Mouse (Mus musculus) myocyte (in vitro differentiated cells): ENCODE data around the gene Pzp. TPM values are rescaled to one million over a fixed set of nuclear protein-coding genes. Genes with fewer than 3 reads are reported as not detected.

ENCODE experiments used
- H3K27me3 ChIP-seq: one replicate; pipeline ENCODE4 v1.6.1; 2011; ENCODE audit not compliant: control insufficient read depth, insufficient read depth, insufficient read length
- H3K36me3 ChIP-seq: one replicate; pipeline ENCODE4 v1.6.1; 2011; ENCODE audit not compliant: control insufficient read depth, insufficient read depth
- H3K4me2 ChIP-seq: one replicate; pipeline ENCODE4 v1.6.1; 2011; ENCODE audit warnings: low read depth, control low read depth
- H3K4me3 ChIP-seq: one replicate; pipeline ENCODE4 v1.5.1; 2011; ENCODE audit warnings: mild to moderate bottlenecking, control low read depth, moderate library complexity
- H3K79me2 ChIP-seq: one replicate; pipeline ENCODE4 v1.6.1; 2011; ENCODE audit not compliant: control insufficient read depth, insufficient read depth
- H3ac ChIP-seq: one replicate; pipeline ENCODE4 v1.6.1; 2011; ENCODE audit not compliant: control insufficient read depth, insufficient read length
- CEBPB ChIP-seq: IDR thresholded peaks from 2 replicates; pipeline ENCODE4 v1.6.1; 2011; ENCODE audit warnings: mild to moderate bottlenecking, moderate library complexity; ENCODE audit not compliant: poor library complexity, insufficient read depth, severe bottlenecking
- E2F4 ChIP-seq: IDR thresholded peaks from one replicate; pipeline ENCODE4 v1.6.1; 2011; ENCODE audit warnings: mild to moderate bottlenecking, control low read depth, moderate library complexity; ENCODE audit not compliant: insufficient read depth
- MAX ChIP-seq: IDR thresholded peaks from one replicate; pipeline ENCODE4 v1.6.1; 2011; ENCODE audit warnings: low read depth, mild to moderate bottlenecking, control low read depth
- MYOD1 ChIP-seq, 3 experiments: IDR thresholded peaks; one replicate each; pipeline ENCODE4 v1.6.1; 2011; ENCODE audit warnings: control low read depth in 2 of 3, low read depth in 2 of 3, mild to moderate bottlenecking in 2 of 3, moderate library complexity in 1 of 3; ENCODE audit not compliant: insufficient read length in 2 of 3, control insufficient read depth in 1 of 3
- MYOG ChIP-seq, 3 experiments: IDR thresholded peaks; one replicate each; pipeline ENCODE4 v1.6.1; 2011; ENCODE audit warnings: control low read depth in 2 of 3, low read depth in 2 of 3, mild to moderate bottlenecking in 2 of 3; ENCODE audit not compliant: insufficient read length in 2 of 3, control insufficient read depth in 1 of 3, insufficient read depth in 1 of 3
- POLR2A ChIP-seq: IDR thresholded peaks from one replicate; pipeline ENCODE4 v1.6.1; 2011; ENCODE audit warnings: low read depth, mild to moderate bottlenecking, control low read depth, moderate library complexity; ENCODE audit not compliant: insufficient read length
- POLR2AphosphoS2 ChIP-seq: IDR thresholded peaks from one replicate; pipeline ENCODE4 v1.6.1; 2011; ENCODE audit warnings: low read depth, control low read depth; ENCODE audit not compliant: insufficient read length
- REST ChIP-seq: IDR thresholded peaks from one replicate; pipeline ENCODE4 v1.6.1; 2011; ENCODE audit warnings: mild to moderate bottlenecking, control low read depth, moderate library complexity; ENCODE audit not compliant: insufficient read depth, insufficient read length
- SRF ChIP-seq: IDR thresholded peaks from one replicate; pipeline ENCODE4 v1.6.1; 2011; ENCODE audit warnings: low read depth; ENCODE audit not compliant: control insufficient read depth, insufficient read length
- TCF12 ChIP-seq: IDR thresholded peaks from one replicate; pipeline ENCODE4 v1.6.1; 2011; ENCODE audit warnings: mild to moderate bottlenecking, control low read depth; ENCODE audit not compliant: poor library complexity, insufficient read depth, severe bottlenecking
- TCF3 ChIP-seq: IDR thresholded peaks from one replicate; pipeline ENCODE4 v1.6.1; 2011; ENCODE audit warnings: low read depth, control low read depth; ENCODE audit not compliant: insufficient read length
- USF1 ChIP-seq: IDR thresholded peaks from one replicate; pipeline ENCODE4 v1.6.1; 2011; ENCODE audit warnings: low read depth, mild to moderate bottlenecking, control low read depth, moderate library complexity
- polyA plus RNA-seq: library from polyadenylated mRNA; unstranded; fragments of >200 nt; fragmentation: generic; extraction: Trizol; gene quantifications from one replicate; pipeline ENCODE4 v1.2.1, GENCODE M21; 2012; ENCODE audit warnings: missing spikeins

The Pzp gene
- polyA plus RNA-seq, 1 experiment, result not detected

DNA sequence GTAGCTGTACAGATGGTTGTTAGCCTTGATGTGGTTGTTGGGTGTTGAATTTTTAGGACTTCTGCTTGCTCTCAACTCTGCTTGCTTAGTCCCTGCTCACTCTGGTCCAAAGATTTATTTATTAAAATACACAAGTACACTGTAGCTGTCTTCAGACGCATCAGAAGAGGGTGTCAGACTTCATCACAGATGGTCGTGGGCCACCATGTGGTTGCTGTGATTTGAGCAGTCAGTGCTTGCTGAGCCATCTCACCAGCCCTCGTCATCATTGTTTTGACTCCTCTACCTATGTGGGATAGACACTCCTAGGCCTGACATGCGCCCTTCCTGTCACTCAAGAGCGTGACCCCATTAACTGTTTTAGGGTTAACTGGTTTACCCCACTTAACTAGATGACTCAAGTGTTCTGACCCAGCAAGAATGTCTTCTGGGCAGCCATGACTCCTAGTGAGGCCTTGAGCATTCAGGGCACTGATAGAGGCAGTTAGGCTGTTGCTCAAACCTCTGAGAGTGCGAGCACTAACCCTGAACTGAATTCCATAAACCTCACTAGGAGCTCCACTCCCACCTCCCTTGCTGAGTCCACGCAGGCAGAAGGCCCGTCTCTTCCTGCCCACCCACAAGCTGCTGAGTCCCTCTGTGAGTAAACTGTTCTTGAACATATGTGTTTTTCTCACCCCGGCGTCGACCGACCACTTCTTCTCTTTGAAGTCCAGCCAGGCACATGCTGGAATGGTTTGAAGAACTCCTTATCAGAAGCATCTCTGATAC, 70.5 kb downstream of the Pzp start:
- H3K4me2 ChIP-seq, result no peak overlapping the region
- TF ChIP-seq TCF3 (no peak), TCF12 (no peak), CEBPB (no peak), SRF (no peak), REST (no peak), MYOG (IDR thresholded peaks at IDR 0.05; ENCODE audit: control insufficient read depth in 1 of 3, insufficient read depth in 1 of 3, insufficient read length in 2 of 3, low read depth in 2 of 3) (no peak), POLR2A (no peak), E2F4 (no peak), USF1 (no peak), POLR2AphosphoS2 (no peak), MYOD1 (IDR thresholded peaks at IDR 0.05; ENCODE audit: control insufficient read depth in 1 of 3, insufficient read length in 2 of 3, low read depth in 2 of 3) (no peak), MAX (no peak)
- no peaks in the 10 kb centered on the region for H3K79me2 ChIP-seq
- no peaks in the 10 kb centered on the region for H3K27me3 ChIP-seq
- no peak overlapping the region for H3ac ChIP-seq
- no peak overlapping the region for H3K4me3 ChIP-seq
- no peaks in the 10 kb centered on the region for H3K36me3 ChIP-seq

DNA sequence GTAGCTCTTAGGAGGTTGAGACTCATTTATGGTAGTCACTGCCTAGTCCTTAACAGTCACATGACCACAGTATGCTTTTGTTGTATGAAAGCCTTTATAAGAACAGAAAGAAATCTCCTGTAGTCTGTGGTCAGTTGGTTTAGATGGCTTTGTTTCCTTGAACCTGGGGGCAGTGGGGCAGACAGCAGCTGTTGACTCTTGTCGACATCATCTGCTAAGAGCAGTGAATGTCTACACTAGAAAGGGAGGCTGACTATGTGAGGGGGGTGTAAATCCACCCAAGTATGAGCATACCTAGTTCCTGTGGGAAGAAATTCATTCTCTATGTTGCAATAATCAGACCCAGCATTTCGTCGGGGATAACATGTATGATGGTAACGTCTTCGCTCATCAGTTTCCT, 79.5 kb downstream of the Pzp start:
- H3K4me2 ChIP-seq, result no peak overlapping the region
- H3K79me2 ChIP-seq, result no peaks in the 10 kb centered on the region
- no peak overlapping the region for H3ac ChIP-seq
- no peaks in the 10 kb centered on the region for H3K27me3 ChIP-seq
- H3K4me3 ChIP-seq, result no peak overlapping the region
- no peaks in the 10 kb centered on the region for H3K36me3 ChIP-seq
- TF ChIP-seq USF1 (peak; percentile 51), E2F4 (no peak), TCF3 (no peak), POLR2AphosphoS2 (no peak), CEBPB (no peak), MYOD1 (IDR thresholded peaks at IDR 0.05; ENCODE audit: control insufficient read depth in 1 of 3, insufficient read length in 2 of 3, low read depth in 2 of 3) (peak in 2 of 3 experiments; percentile 81 to 84), REST (no peak), MAX (no peak), TCF12 (no peak), MYOG (IDR thresholded peaks at IDR 0.05; ENCODE audit: control insufficient read depth in 1 of 3, insufficient read depth in 1 of 3, insufficient read length in 2 of 3, low read depth in 2 of 3) (peak in 1 of 3 experiments; percentile 30), SRF (no peak), POLR2A (no peak)

DNA sequence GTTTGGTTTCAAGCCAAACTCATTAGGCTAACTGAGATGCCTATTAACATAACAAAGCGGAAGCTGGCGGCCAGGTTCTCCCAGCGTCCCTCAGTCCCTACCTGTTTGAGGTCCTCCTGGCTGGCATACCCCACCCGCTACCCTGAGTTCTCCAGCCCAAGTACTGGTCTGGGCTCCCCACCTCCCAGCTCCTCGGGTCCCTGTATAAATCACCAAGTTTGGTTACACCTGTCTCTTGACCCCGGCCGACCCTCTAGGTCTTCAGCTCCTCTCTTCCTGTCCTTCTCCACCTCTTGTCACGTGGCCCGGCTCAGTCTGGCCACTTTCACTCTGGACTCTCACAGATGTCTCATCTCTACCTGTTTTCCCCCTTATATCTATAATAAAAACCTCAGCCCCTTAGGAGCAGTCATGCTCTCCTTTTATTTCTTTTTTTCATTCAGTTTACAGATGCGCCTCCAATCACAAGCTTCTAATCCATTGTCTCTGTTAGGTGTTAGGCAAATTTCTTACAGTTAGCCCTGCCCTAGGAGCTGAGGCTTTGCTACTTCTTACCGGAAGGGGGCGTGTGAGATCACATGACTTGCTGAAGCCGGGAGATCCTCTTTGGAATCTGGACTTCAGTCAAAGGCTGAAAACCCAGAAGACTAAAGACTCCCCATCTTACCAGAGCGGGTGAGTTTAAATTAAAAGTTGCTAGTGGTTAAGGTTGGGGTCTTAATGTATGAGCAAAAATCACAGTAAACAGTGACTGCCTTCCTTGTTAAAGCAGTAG, 80.6 kb downstream of the Pzp start:
- Histone ChIP-seq H3K4me3 (no peak overlapping the region), H3K79me2 (no peaks in the 10 kb centered on the region), H3K36me3 (no peaks in the 10 kb centered on the region), H3K4me2 (peak overlapping the region; percentile 6), H3K27me3 (no peaks in the 10 kb centered on the region), H3ac (no peak overlapping the region)
- peak; percentile 77 for TF ChIP-seq USF1
- TF ChIP-seq MAX, result no peak

DNA sequence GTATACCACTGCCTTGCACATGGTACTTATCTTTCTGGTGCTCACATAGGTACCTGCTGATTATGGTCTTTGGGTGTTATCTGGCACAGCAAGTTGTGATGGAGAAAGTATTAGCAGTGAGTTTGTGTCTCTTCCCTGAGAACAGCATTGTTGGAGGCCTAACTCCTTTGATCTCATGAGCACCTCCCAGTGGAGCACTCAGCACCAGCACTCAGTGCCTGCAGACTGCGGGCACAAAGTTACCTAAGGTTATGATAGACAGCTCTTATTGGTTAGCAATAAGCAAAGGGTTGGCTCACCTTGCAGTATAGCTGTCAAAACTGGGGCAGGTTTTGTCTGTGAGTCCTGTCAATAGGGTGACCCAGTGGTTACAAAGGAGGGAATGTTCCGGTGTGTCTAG, 86.3 kb downstream of the Pzp start:
- H3K4me2 ChIP-seq, result no peak overlapping the region
- no peak for TF ChIP-seq CEBPB
- no peak for TF ChIP-seq POLR2A
- no peak for TF ChIP-seq TCF12
- TF ChIP-seq USF1, result no peak
- TF ChIP-seq SRF, result no peak
- TF ChIP-seq MYOD1 (IDR thresholded peaks at IDR 0.05; ENCODE audit: control insufficient read depth in 1 of 3, insufficient read length in 2 of 3, low read depth in 2 of 3), result no peak
- no peak for TF ChIP-seq POLR2AphosphoS2
- no peak for TF ChIP-seq MYOG (IDR thresholded peaks at IDR 0.05; ENCODE audit: control insufficient read depth in 1 of 3, insufficient read depth in 1 of 3, insufficient read length in 2 of 3, low read depth in 2 of 3)
- TF ChIP-seq E2F4, result no peak
- no peak for TF ChIP-seq MAX
- no peak for TF ChIP-seq REST
- no peak for TF ChIP-seq TCF3

More for the DNA sequence above, 86.3 kb downstream of the Pzp start:
- no peaks in the 10 kb centered on the region for H3K27me3 ChIP-seq
- H3K4me3 ChIP-seq, result no peak overlapping the region
- no peak overlapping the region for H3ac ChIP-seq
- H3K36me3 ChIP-seq, result peaks cover 7% of the 10 kb centered on the region
- H3K79me2 ChIP-seq, result peaks cover 23% of the 10 kb centered on the region
